Mouse (Mus musculus): ENCODE measurements around the gene Ctf2.
"Not testable (repeated sequence)": the region's sequence is repeated elsewhere in the genome, so short reads cannot be mapped to it uniquely, and the experiment has no call there.

The Ctf2 gene

GRCm38 (mm10) chr7:127714816-127715215 lies 17.1 kb downstream of the Ctf2 start:
- no peak for DNase-seq (ENCODE audit: low read depth, low spot score)

GRCm38 (mm10) chr7:127712461-127713385 lies 19.2 kb downstream of the Ctf2 start, which contains the start of gene Ctf1:
Ctf1 (plus strand) TSS chr7:127712736.
- DNase-seq (ENCODE audit: low read depth, low spot score) = peak; percentile 49

GRCm38 (mm10) chr7:127711456-127711855 lies 20.5 kb downstream of the Ctf2 start:
- no peak for DNase-seq (ENCODE audit: low read depth, low spot score)

- no peak for DNase-seq (ENCODE audit: low read depth, low spot score)
Observed at GRCm38 (mm10) chr7:127711031-127711430, 20.9 kb downstream of the Ctf2 start.

- DNase-seq (ENCODE audit: low read depth, low spot score) = no peak
Observed at GRCm38 (mm10) chr7:127709261-127709979, 22.5 kb downstream of the Ctf2 start.

GRCm38 (mm10) chr7:127708207-127709078 lies 23.5 kb downstream of the Ctf2 start, which contains the start of gene Bcl7c:
Bcl7c (minus strand) TSS chr7:127708933.
- peak; percentile 86 for DNase-seq (ENCODE audit: low read depth, low spot score)

GRCm38 (mm10) chr7:127707957-127708206 lies 24.1 kb downstream of the Ctf2 start:
- DNase-seq (ENCODE audit: low read depth, low spot score) = no peak

- DNase-seq (ENCODE audit: low read depth, low spot score) = no peak
Observed at GRCm38 (mm10) chr7:127707045-127707956, 24.7 kb downstream of the Ctf2 start.

- DNase-seq (ENCODE audit: low read depth, low spot score) = no peak
Observed at GRCm38 (mm10) chr7:127705706-127706105, 26.3 kb downstream of the Ctf2 start.

- DNase-seq (ENCODE audit: low read depth, low spot score) = no peak
Observed at GRCm38 (mm10) chr7:127704598-127704997, 27.4 kb downstream of the Ctf2 start.

- no peak for DNase-seq (ENCODE audit: low read depth, low spot score)
Observed at GRCm38 (mm10) chr7:127703561-127704178, 28.3 kb downstream of the Ctf2 start.

- DNase-seq (ENCODE audit: low read depth, low spot score) = no peak
Observed at GRCm38 (mm10) chr7:127700712-127701331, 31.1 kb downstream of the Ctf2 start.

GRCm38 (mm10) chr7:127698986-127699385 lies 33.0 kb downstream of the Ctf2 start:
- no peak for DNase-seq (ENCODE audit: low read depth, low spot score)

GRCm38 (mm10) chr7:127693730-127694129 lies 38.2 kb downstream of the Ctf2 start:
- not testable (repeated sequence) for DNase-seq (ENCODE audit: low read depth, low spot score)

- DNase-seq (ENCODE audit: low read depth, low spot score) = no peak
Observed at GRCm38 (mm10) chr7:127693290-127693689, 38.7 kb downstream of the Ctf2 start.

- no peak for DNase-seq (ENCODE audit: low read depth, low spot score)
Observed at GRCm38 (mm10) chr7:127691221-127691989, 40.6 kb downstream of the Ctf2 start.

GRCm38 (mm10) chr7:127689626-127690280 lies 42.2 kb downstream of the Ctf2 start:
- no peak for DNase-seq (ENCODE audit: low read depth, low spot score)

- no peak for DNase-seq (ENCODE audit: low read depth, low spot score)
Observed at GRCm38 (mm10) chr7:127688935-127689334, 43.0 kb downstream of the Ctf2 start.

Measured in retina, postnatal 7 days (tissue).